Mouse (Mus musculus) lung, adult 2 months (tissue): ENCODE measurements around the gene Zfp235. TPM values are rescaled to one million over a fixed set of nuclear protein-coding genes. Genes with fewer than 3 reads are reported as not detected.

Source experiments
- DNase-seq: peaks from one replicate; pipeline ENCODE4 v3.0.0; 2022
- H3K4me1 ChIP-seq: fragments of 200-500 bp; 2 replicates; pipeline ENCODE4 v1.6.1; 2011; ENCODE audit warnings: low read length; ENCODE audit not compliant: control insufficient read depth, insufficient read depth
- H3K4me3 ChIP-seq: fragments of 200-500 bp; replicated peaks from 2 replicates; pipeline ENCODE3; 2011; ENCODE audit warnings: low read depth, mild to moderate bottlenecking, control low read depth, low read length; ENCODE audit errors: extremely low read depth
- CTCF ChIP-seq: fragments of 200-500 bp; IDR thresholded peaks from 2 replicates; pipeline ENCODE4 v1.5.1; 2011; ENCODE audit warnings: mild to moderate bottlenecking, low read length, control low read depth; ENCODE audit not compliant: insufficient read depth
- POLR2A ChIP-seq: fragments of 200-500 bp; IDR thresholded peaks from 2 replicates; pipeline ENCODE4 v1.6.1; 2011; ENCODE audit warnings: low read depth, mild to moderate bottlenecking, control low read depth, low read length, borderline replicate concordance; ENCODE audit errors: extremely low read depth
- WGBS: fragments of 180-500 bp; shearing (Covaris S2); methylation state at CpG from one replicate; pipeline ENCODE4 v1.1.7; 2018; 5-methylcytosine and 5-hydroxymethylcytosine counted together
- polyA plus RNA-seq: library from polyadenylated mRNA; depleted of rRNA; stranded (reverse); fragments of >200 nt; gene quantifications from 2 replicates; pipeline ENCODE4 v1.2.3, GENCODE M21; 2012; rRNA removed

Zfp235 gene
- polyA plus RNA-seq, 1 experiment, result 7.5 TPM

- TF ChIP-seq CTCF, result no peak
- no peak for TF ChIP-seq POLR2A
- H3K4me1 ChIP-seq, result peaks cover 7% of the 10 kb centered on the region
- DNase-seq, result no peak
- peak overlapping the region; percentile 84 for H3K4me3 ChIP-seq
- WGBS, result 18% methylated on average over 6 of the region's 6 CpGs
Observed at GRCm38 (mm10) chr7:24133425-24133995, 459 bp upstream of the Zfp235 start.

- TF ChIP-seq POLR2A (no peak), CTCF (no peak)
- 82% methylated on average over 6 of the region's 6 CpGs for WGBS
- DNase-seq, result no peak
- Histone ChIP-seq H3K4me1 (no peaks in the 10 kb centered on the region), H3K4me3 (no peak overlapping the region)
Observed at GRCm38 (mm10) chr7:24142566-24142965, 8.6 kb downstream of the Zfp235 start.

DNA sequence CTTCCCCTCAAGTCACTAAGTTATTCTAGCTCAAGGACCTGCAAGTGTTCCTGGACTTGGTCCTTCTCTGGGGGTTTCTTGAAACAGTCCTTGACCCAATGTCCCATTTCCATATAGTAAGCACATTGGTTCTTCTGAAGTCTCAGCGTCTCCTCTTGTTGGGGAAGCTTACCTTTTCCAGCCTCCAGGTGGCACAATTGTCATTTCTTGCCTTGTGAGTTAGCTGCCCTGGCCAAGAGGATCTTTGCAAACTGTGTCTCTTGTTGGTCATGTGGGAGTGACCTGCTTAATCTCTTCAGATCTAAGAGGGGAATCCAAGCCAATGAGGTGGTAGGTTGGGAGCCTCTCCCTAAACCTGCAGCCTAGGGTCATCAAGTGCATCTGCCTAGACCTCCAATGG, 19.3 kb downstream of the Zfp235 start:
- Histone ChIP-seq H3K4me1 (no peaks in the 10 kb centered on the region), H3K4me3 (no peak overlapping the region)
- 11% methylated on average over 1 of the region's 1 CpGs for WGBS
- TF ChIP-seq CTCF (no peak), POLR2A (no peak)
- no peak for DNase-seq

DNA sequence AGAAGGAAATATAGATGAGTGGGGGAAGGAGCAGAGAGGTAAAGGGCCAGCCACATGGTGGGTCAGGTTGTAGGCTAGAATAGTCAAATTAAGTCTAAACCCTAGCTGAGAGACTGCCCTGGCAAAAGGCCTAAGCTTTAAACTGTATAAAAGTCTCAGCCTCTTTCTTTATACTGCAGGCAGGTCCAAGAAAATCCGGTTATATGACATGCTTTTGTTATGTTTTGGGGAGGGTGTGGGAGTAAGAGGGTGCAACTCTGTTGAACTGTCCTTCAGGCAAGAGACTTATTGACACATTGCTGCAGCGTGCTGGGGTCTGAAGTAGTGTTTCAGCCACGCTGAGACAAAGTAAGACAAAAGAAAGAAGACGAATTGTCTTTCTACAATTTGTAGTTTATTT, 38.2 kb downstream of the Zfp235 start:
- TF ChIP-seq POLR2A (no peak), CTCF (no peak)
- no peak for DNase-seq
- no peaks in the 10 kb centered on the region for H3K4me1 ChIP-seq
- WGBS, result 49% methylated on average over 4 of the region's 4 CpGs
- H3K4me3 ChIP-seq, result no peak overlapping the region

DNA sequence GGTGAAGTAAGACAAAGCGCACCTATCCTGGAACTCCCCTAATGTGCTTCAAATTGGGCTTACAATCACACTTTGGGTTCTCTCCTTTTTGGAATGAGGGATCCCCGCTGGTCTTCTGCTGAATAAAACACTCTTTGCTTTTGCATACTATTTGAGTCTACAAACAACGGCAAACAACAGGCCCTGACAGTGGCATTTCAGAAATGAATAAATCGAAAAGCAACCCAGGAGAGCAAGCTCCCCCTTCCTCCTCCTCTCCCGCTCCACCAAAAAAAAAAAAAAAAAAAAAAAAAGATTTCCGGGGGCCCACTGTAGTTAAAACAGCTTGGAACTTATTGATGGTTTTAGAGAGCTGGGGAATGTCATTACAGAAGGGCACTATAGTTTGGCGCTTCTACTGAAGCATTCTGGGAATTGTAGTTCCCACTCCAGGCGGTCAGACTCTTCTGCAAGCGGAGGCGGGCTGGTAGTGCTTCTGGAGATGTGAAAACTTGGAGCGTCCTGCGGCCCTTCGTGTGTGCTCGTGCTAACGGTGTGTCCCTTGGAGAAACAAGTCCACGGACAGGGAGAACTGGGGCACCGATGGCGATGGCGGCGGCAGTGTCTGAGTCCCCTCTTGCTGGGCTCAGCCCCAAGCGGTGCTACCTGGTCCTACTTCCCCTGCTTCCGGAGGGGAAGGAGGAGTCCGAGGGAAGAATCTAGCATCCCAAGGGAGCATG, 40.8 kb downstream of the Zfp235 start, which contains the start of gene Zfp114:
TSS of gene Zfp114 (plus strand) at position 443 of the 719 bp plus-strand sequence.
- H3K4me3 ChIP-seq, result peak within 1 kb of the TSS; percentile 86
- WGBS, result 12% methylated on average over 23 of the region's 23 CpGs
- no peaks in the 10 kb centered on the region for H3K4me1 ChIP-seq
- TF ChIP-seq POLR2A (no peak), CTCF (no peak)
- DNase-seq, result peak; percentile 40

- Histone ChIP-seq H3K4me3 (no peak overlapping the region), H3K4me1 (no peaks in the 10 kb centered on the region)
- 42% methylated on average over 6 of the region's 6 CpGs for WGBS
- TF ChIP-seq CTCF, result no peak
- TF ChIP-seq POLR2A, result no peak
- no peak for DNase-seq
Observed at GRCm38 (mm10) chr7:24175337-24175711, 41.4 kb downstream of the Zfp235 start.

GRCm38 (mm10) chr7:24187611-24188010, 53.6 kb downstream of the Zfp235 start:
- H3K4me3 ChIP-seq, result no peak overlapping the region
- TF ChIP-seq CTCF (no peak), POLR2A (no peak)
- no peak for DNase-seq
- WGBS, result 47% methylated on average over 1 of the region's 1 CpGs
- H3K4me1 ChIP-seq, result no peaks in the 10 kb centered on the region

GRCm38 (mm10) chr7:24188901-24189570, 55.1 kb downstream of the Zfp235 start:
- H3K4me1 ChIP-seq, result no peaks in the 10 kb centered on the region
- H3K4me3 ChIP-seq, result no peak overlapping the region
- 63% methylated on average over 4 of the region's 4 CpGs for WGBS
- TF ChIP-seq POLR2A (no peak), CTCF (no peak)
- DNase-seq, result no peak

DNA sequence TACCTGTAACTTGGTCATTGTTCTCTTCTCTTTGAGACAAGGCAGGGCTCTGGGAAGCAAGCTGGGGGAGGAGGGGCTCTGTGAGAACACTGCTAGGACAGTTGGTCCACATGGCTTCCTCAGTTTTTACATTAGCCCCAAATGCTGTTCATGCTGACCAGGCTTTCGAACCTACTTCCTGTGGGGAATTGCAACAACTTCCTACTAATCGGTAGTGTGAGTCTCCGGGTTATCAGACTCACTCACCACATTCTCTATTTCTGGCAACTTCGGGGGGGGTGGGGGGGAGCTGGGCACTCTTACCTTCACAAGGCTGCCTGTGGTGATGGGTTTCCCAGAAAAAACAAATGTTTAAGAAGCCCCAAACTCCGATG, 55.6 kb downstream of the Zfp235 start:
- DNase-seq, result no peak
- H3K4me3 ChIP-seq, result no peak overlapping the region
- H3K4me1 ChIP-seq, result no peaks in the 10 kb centered on the region
- TF ChIP-seq POLR2A (no peak), CTCF (no peak)
- 47% methylated on average over 5 of the region's 5 CpGs for WGBS

- no peak for TF ChIP-seq CTCF
- TF ChIP-seq POLR2A, result no peak
- WGBS, result 78% methylated on average over 2 of the region's 2 CpGs
- no peak overlapping the region for H3K4me3 ChIP-seq
- H3K4me1 ChIP-seq, result no peaks in the 10 kb centered on the region
- DNase-seq, result no peak
Observed at GRCm38 (mm10) chr7:24191361-24191760, 57.4 kb downstream of the Zfp235 start.

Other genes starting within 250 kb of the Zfp235 start
- not detected in 2 replicates for gene Vmn1r178, start 242.2 kb upstream of the Zfp235 start, polyA plus RNA-seq
- gene Vmn1r179, start 207.2 kb upstream of the Zfp235 start, polyA plus RNA-seq, result not detected in 2 replicates
- gene Vmn1r180, start 183.5 kb upstream of the Zfp235 start, polyA plus RNA-seq, result not detected in 2 replicates
- gene Vmn1r181, start 159.6 kb upstream of the Zfp235 start, polyA plus RNA-seq, result not detected in 2 replicates
- not detected in 2 replicates for gene V1rd19, start 132.5 kb upstream of the Zfp235 start, polyA plus RNA-seq
- gene Vmn1r183, start 80.9 kb upstream of the Zfp235 start, polyA plus RNA-seq, result not detected in 2 replicates
- 12.3 and 16.7 TPM in 2 replicates for gene Zfp180, start 52.2 kb upstream of the Zfp235 start, polyA plus RNA-seq
- gene Zfp112, start 21.9 kb upstream of the Zfp235 start, polyA plus RNA-seq, result 1.3 and 1.7 TPM in 2 replicates
- gene Zfp114, start 40.9 kb downstream of the Zfp235 start, polyA plus RNA-seq, result 0.12 and 0.22 TPM in 2 replicates
- 2.0 and 2.4 TPM in 2 replicates for gene Zfp111, start 77.3 kb downstream of the Zfp235 start, polyA plus RNA-seq
- 1.4 and 1.7 TPM in 2 replicates for gene Zfp109, start 103.4 kb downstream of the Zfp235 start, polyA plus RNA-seq
- 0.76 and 0.83 TPM in 2 replicates for gene Zfp108, start 120.6 kb downstream of the Zfp235 start, polyA plus RNA-seq
- gene Zfp93, start 136.3 kb downstream of the Zfp235 start, polyA plus RNA-seq, result 1.5 and 1.6 TPM in 2 replicates
- gene Zfp61, start 167.1 kb downstream of the Zfp235 start, polyA plus RNA-seq, result 5.1 and 8.7 TPM in 2 replicates
- gene Zfp94, start 182.5 kb downstream of the Zfp235 start, polyA plus RNA-seq, result 3.9 and 9.0 TPM in 2 replicates
- gene Tescl, start 199.8 kb downstream of the Zfp235 start, polyA plus RNA-seq, result 0.58 and 2.0 TPM in 2 replicates
- 32.1 TPM in 1 of 2 replicates, not detected in the other for gene Lypd5, start 215.0 kb downstream of the Zfp235 start, polyA plus RNA-seq
- 9.0 and 11.3 TPM in 2 replicates for gene Kcnn4, start 236.1 kb downstream of the Zfp235 start, polyA plus RNA-seq